Mouse (Mus musculus) forebrain, embryonic 11.5 days (tissue): ENCODE data around the gene Gm340. TPM values are rescaled to one million over a fixed set of nuclear protein-coding genes. Genes with fewer than 3 reads are reported as not detected.

ENCODE experiments used
- ATAC-seq: fragments of 200-750 bp; cut with Nextera tagmentation; replicated peaks from 2 replicates; pipeline ENCODE4 v1.8.0; 2017; ENCODE audit warnings: moderate TSS enrichment; ENCODE audit not compliant: low FRiP score
- DNase-seq: peaks from one replicate; pipeline ENCODE4 v3.0.0-alpha.2; 2017; ENCODE audit warnings: low spot score
- H3K27ac ChIP-seq: fragments of 300-500 bp; sonication (generic); 2 replicates; pipeline ENCODE4 v1.5.1; 2014; ENCODE audit warnings: low read depth, low read length
- H3K27me3 ChIP-seq: fragments of 300-500 bp; sonication (generic); 2 replicates; pipeline ENCODE4 v1.6.1; 2014; ENCODE audit warnings: mild to moderate bottlenecking, low read length, mixed read lengths; ENCODE audit not compliant: control insufficient read depth, insufficient read depth
- H3K36me3 ChIP-seq: fragments of 300-500 bp; sonication (generic); 2 replicates; pipeline ENCODE4 v1.6.1; 2014; ENCODE audit warnings: mild to moderate bottlenecking, low read length, moderate library complexity, mixed read lengths; ENCODE audit not compliant: control insufficient read depth, insufficient read depth
- H3K4me1 ChIP-seq: fragments of 300-500 bp; sonication (generic); replicated peaks from 2 replicates; pipeline ENCODE4 v1.6.1; 2014; ENCODE audit warnings: low read length, mixed read lengths; ENCODE audit not compliant: control insufficient read depth, insufficient read depth
- H3K4me2 ChIP-seq: fragments of 300-500 bp; sonication (generic); 2 replicates; pipeline ENCODE4 v1.6.1; 2014; ENCODE audit warnings: low read depth, mild to moderate bottlenecking, low read length, moderate library complexity, mixed read lengths; ENCODE audit not compliant: severe bottlenecking
- H3K4me3 ChIP-seq: fragments of 300-500 bp; sonication (generic); 2 replicates; pipeline ENCODE4 v1.5.1; 2014; ENCODE audit warnings: low read depth, low read length
- H3K9ac ChIP-seq: fragments of 300-500 bp; sonication (generic); 2 replicates; pipeline ENCODE4 v1.6.1; 2014; ENCODE audit warnings: low read length
- H3K9me3 ChIP-seq: fragments of 300-500 bp; sonication (generic); 2 replicates; pipeline ENCODE4 v1.6.1; 2016; ENCODE audit warnings: low read length, mixed read lengths; ENCODE audit not compliant: control insufficient read depth
- WGBS: fragments of 180-500 bp; shearing (Covaris S2); extraction: QIAGEN DNeasy Blood & Tissue Kit; methylation state at CpG from one replicate; pipeline ENCODE4 v1.1.7; 2014; 5-methylcytosine and 5-hydroxymethylcytosine counted together
- polyA plus RNA-seq: library from polyadenylated mRNA; unstranded; fragments of >200 nt; fragmentation: Nextera tagmentation; extraction: Ambion mirVana; gene quantifications from 2 replicates; pipeline ENCODE4 v1.2.1, GENCODE M21; 2014

The Gm340 gene
- polyA plus RNA-seq, 1 experiment from 2014 or later: 4.8 TPM

DNA sequence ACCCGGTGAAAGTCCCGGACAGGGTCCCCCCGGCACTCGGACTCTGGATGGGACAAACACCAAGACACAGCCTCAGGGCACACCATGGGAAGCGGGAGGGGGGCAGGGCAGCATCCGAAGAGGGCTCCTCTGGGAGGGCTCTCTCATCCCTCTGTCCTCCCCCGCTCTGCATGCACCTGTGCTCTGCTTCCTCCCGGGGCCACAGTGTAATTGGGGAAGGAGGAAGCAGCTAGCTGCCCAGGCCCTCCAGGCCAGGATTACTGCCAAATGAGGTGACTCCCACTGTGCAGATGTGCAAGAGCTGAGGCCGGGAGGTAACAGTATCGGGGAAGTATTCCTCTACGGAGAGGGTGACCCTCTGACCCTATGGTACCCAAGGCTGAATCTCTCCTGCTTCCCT, 18.5 kb downstream of the Gm340 start:
- no peak overlapping the region for H3K27ac ChIP-seq
- H3K9ac ChIP-seq: no peak overlapping the region
- no peaks in the 10 kb centered on the region for H3K36me3 ChIP-seq
- ATAC-seq (no peak), DNase-seq (no peak)
- no peak overlapping the region for H3K4me3 ChIP-seq
- H3K4me1 ChIP-seq: no peaks in the 10 kb centered on the region
- H3K4me2 ChIP-seq: no peak overlapping the region
- 46% methylated on average over 11 of the region's 11 CpGs for WGBS
- H3K27me3 ChIP-seq: no peaks in the 10 kb centered on the region
- H3K9me3 ChIP-seq: no peaks in the 10 kb centered on the region

GRCm38 (mm10) chr19:41606208-41606987, 24.2 kb downstream of the Gm340 start:
- Histone ChIP-seq H3K4me2 (no peak overlapping the region), H3K4me1 (no peaks in the 10 kb centered on the region), H3K27me3 (no peaks in the 10 kb centered on the region), H3K36me3 (no peaks in the 10 kb centered on the region), H3K9me3 (no peaks in the 10 kb centered on the region), H3K9ac (no peak overlapping the region), H3K4me3 (no peak overlapping the region), H3K27ac (no peak overlapping the region)
- ATAC-seq (no peak), DNase-seq (no peak)
- WGBS: 79% methylated on average over 10 of the region's 10 CpGs

DNA sequence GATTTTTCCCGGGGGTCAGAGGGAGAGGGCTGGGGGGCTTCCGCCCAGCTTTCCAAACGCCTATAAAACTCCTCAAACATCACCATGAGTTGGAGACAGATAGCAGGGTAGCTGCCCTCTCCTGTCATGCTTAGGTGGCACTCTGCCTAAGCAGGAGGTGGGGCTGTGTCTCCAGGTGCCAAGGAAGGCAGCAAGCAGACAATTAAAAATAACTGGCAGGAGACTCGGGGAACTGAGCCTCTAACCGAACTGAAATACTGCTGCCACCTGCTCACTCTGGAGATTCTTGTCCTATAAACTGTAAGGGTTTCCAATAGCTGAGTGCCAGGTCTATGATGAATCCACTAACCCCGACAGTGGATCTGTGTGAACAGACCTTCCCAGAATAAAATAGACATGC, 29.5 kb downstream of the Gm340 start:
- Histone ChIP-seq H3K4me1 (peaks cover 15% of the 10 kb centered on the region), H3K27ac (no peak overlapping the region), H3K4me3 (no peak overlapping the region), H3K36me3 (no peaks in the 10 kb centered on the region), H3K9me3 (no peaks in the 10 kb centered on the region), H3K4me2 (no peak overlapping the region), H3K9ac (no peak overlapping the region), H3K27me3 (no peaks in the 10 kb centered on the region)
- 83% methylated on average over 6 of the region's 6 CpGs for WGBS
- no peak for DNase-seq
- no peak for ATAC-seq

- Histone ChIP-seq H3K36me3 (no peaks in the 10 kb centered on the region), H3K4me1 (peaks cover 15% of the 10 kb centered on the region), H3K4me3 (peak overlapping the region; percentile 20; the same call in 1 of the 2 replicates), H3K9me3 (no peaks in the 10 kb centered on the region), H3K9ac (peak overlapping the region; percentile 7; the same call in 1 of the 2 replicates), H3K27me3 (no peaks in the 10 kb centered on the region), H3K4me2 (peak overlapping the region; percentile 22; the same call in 1 of the 2 replicates), H3K27ac (no peak overlapping the region)
- peak; percentile 70 for DNase-seq
- ATAC-seq: peak; percentile 81; the same call in 1 of the 2 replicates
- 18% methylated on average over 16 of the region's 16 CpGs for WGBS
Observed at GRCm38 (mm10) chr19:41613325-41614087, 31.3 kb downstream of the Gm340 start.

DNA sequence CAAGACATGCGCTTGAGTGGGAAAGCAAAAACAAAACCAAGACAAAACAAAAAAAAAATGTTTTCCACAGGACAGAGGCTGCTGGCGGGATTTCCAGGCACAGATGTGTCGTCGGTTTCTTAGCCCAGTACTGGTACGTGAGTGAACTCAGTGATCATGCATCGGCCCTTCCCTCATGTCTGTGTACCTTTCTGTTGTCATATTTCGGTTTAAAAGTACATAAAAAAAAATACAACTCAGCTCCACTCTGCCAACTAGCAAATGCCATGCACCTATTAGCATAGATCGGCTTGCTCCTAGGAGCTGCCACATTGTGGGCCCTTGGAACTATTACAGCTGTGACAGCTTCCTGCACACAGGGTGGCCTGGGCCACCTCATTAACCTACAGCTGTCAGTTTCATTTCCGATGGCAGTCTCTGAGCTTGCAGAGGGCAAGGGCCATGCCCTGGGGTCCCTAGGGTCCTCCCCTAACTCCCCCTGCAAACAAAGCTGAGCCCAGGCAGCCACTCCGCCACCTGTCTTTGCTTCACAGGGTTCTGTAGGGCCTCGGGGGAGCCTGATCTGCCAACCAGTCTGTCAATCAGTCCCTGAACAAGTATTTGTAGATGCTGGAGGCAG, 33.5 kb downstream of the Gm340 start:
- Histone ChIP-seq H3K4me3 (no peak overlapping the region), H3K4me1 (peaks cover 15% of the 10 kb centered on the region), H3K4me2 (no peak overlapping the region), H3K9ac (no peak overlapping the region), H3K9me3 (no peaks in the 10 kb centered on the region), H3K27me3 (no peaks in the 10 kb centered on the region), H3K27ac (no peak overlapping the region), H3K36me3 (no peaks in the 10 kb centered on the region)
- no peak for DNase-seq
- ATAC-seq: no peak; the same call in 1 of the 2 replicates
- 57% methylated on average over 11 of the region's 11 CpGs for WGBS

- no peak for DNase-seq
- H3K4me3 ChIP-seq: no peak overlapping the region
- no peaks in the 10 kb centered on the region for H3K9me3 ChIP-seq
- no peak for ATAC-seq
- H3K27ac ChIP-seq: no peak overlapping the region
- H3K4me1 ChIP-seq: peaks cover 15% of the 10 kb centered on the region
- WGBS: 78% methylated on average over 6 of the region's 6 CpGs
- H3K9ac ChIP-seq: no peak overlapping the region
- H3K36me3 ChIP-seq: no peaks in the 10 kb centered on the region
- no peak overlapping the region for H3K4me2 ChIP-seq
- H3K27me3 ChIP-seq: no peaks in the 10 kb centered on the region
Observed at GRCm38 (mm10) chr19:41616274-41616673, 34.1 kb downstream of the Gm340 start.

DNA sequence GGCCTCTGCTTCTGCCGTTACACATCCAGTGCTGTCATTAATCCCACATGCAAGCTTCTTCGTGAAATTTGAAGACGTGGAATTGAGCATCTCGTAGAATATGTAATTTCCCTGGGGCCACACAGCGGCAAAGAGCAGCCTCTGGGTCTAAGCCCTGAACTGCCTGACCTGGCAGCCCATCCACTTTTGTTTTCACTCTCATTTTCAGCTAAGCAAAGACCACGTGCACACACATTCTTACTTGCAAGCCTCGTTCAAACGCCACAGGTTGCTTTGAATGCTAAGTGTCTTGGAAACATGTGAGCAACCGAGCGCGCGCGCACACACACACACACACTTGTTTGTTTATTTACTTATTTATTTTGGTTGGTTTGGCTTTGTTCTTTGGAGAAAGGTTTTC, 34.9 kb downstream of the Gm340 start:
- peaks cover 15% of the 10 kb centered on the region for H3K4me1 ChIP-seq
- ATAC-seq: no peak
- no peaks in the 10 kb centered on the region for H3K36me3 ChIP-seq
- H3K27me3 ChIP-seq: no peaks in the 10 kb centered on the region
- H3K27ac ChIP-seq: no peak overlapping the region
- 72% methylated on average over 13 of the region's 13 CpGs for WGBS
- no peaks in the 10 kb centered on the region for H3K9me3 ChIP-seq
- no peak overlapping the region for H3K4me2 ChIP-seq
- no peak overlapping the region for H3K4me3 ChIP-seq
- H3K9ac ChIP-seq: no peak overlapping the region
- no peak for DNase-seq

DNA sequence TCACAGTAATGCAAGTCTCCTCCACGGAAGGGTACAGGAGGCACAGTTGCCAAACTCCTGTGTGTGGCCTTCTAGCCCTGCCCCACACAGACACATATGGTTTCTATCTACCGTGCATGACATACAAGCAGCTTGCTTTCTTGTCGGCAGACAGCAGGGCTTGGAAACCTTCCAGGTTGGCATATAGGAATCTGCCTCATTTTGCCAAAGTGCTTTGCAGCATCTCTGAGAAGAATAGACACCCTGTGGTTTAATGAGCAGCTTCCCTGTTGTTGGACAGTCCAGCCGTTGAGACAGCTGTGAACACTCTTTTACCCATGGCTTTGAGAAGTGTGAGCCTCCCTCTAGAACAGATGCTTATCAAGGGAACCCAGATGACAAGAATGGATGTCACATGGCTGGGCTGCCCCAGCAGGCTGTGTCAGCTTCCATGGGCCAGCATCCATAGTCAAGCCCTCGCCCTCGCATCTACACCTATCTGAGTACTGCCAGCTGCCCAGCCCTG, 36.0 kb downstream of the Gm340 start:
- Histone ChIP-seq H3K4me2 (no peak overlapping the region), H3K36me3 (no peaks in the 10 kb centered on the region), H3K4me1 (peaks cover 8% of the 10 kb centered on the region; the same call in 1 of the 2 replicates), H3K4me3 (no peak overlapping the region), H3K27me3 (no peaks in the 10 kb centered on the region), H3K27ac (no peak overlapping the region), H3K9me3 (no peaks in the 10 kb centered on the region), H3K9ac (no peak overlapping the region)
- no peak for DNase-seq
- no peak for ATAC-seq
- 62% methylated on average over 6 of the region's 6 CpGs for WGBS
